Mouse (Mus musculus) limb, embryonic 14.5 days (tissue): ENCODE results near the gene Itgb6. TPM values are rescaled to one million over a fixed set of nuclear protein-coding genes. Genes with fewer than 3 reads are reported as not detected.

Source experiments
- ATAC-seq: fragments of 200-750 bp; cut with Nextera tagmentation; 2 replicates; pipeline ENCODE4 v1.8.0; 2017; ENCODE audit warnings: low read depth, moderate number of reproducible peaks, moderate TSS enrichment; ENCODE audit not compliant: low FRiP score
- DNase-seq: peaks from one replicate; pipeline ENCODE4 v3.0.0-alpha.2; 2015; ENCODE audit warnings: low spot score
- H3K27ac ChIP-seq: fragments of 300-500 bp; sonication (generic); replicated peaks from 2 replicates; pipeline ENCODE4 v1.5.1; 2014; ENCODE audit warnings: low read depth, mild to moderate bottlenecking, low read length, moderate library complexity, mixed read lengths
- H3K27me3 ChIP-seq: fragments of 300-500 bp; sonication (generic); 2 replicates; pipeline ENCODE4 v1.6.1; 2014; ENCODE audit warnings: low read length, mixed read lengths; ENCODE audit not compliant: control insufficient read depth, insufficient read depth
- H3K36me3 ChIP-seq: fragments of 300-500 bp; sonication (generic); 2 replicates; pipeline ENCODE4 v1.6.1; 2014; ENCODE audit warnings: mild to moderate bottlenecking, low read length, moderate library complexity, mixed read lengths; ENCODE audit not compliant: control insufficient read depth, insufficient read depth
- H3K4me1 ChIP-seq: fragments of 300-500 bp; sonication (generic); 2 replicates; pipeline ENCODE4 v1.6.1; 2014; ENCODE audit warnings: antibody characterized with exemption, low read length, mixed read lengths; ENCODE audit not compliant: control insufficient read depth, insufficient read depth
- H3K4me2 ChIP-seq: fragments of 300-500 bp; sonication (generic); replicated peaks from 2 replicates; pipeline ENCODE4 v1.6.1; 2014; ENCODE audit warnings: low read depth, mild to moderate bottlenecking, low read length, moderate library complexity; ENCODE audit not compliant: severe bottlenecking
- H3K4me3 ChIP-seq: fragments of 300-500 bp; sonication (generic); replicated peaks from 2 replicates; pipeline ENCODE4 v1.5.1; 2014; ENCODE audit warnings: low read length
- H3K9ac ChIP-seq: fragments of 300-500 bp; sonication (generic); 2 replicates; pipeline ENCODE4 v1.6.1; 2014; ENCODE audit warnings: mild to moderate bottlenecking, low read depth, low read length, moderate library complexity; ENCODE audit not compliant: severe bottlenecking
- H3K9me3 ChIP-seq: fragments of 300-500 bp; sonication (generic); 2 replicates; pipeline ENCODE4 v1.6.1; 2016; ENCODE audit warnings: low read length; ENCODE audit not compliant: control insufficient read depth
- POLR2A ChIP-seq: fragments of 200-500 bp; IDR thresholded peaks from 2 replicates; pipeline ENCODE4 v1.8.0; 2012; ENCODE audit warnings: inconsistent platforms, mild to moderate bottlenecking, moderate library complexity, borderline replicate concordance; ENCODE audit not compliant: insufficient read depth, insufficient read length; ENCODE audit errors: extremely low read depth
- WGBS: fragments of 180-500 bp; shearing (Covaris S2); extraction: QIAGEN DNeasy Blood & Tissue Kit; methylation state at CpG from one replicate; pipeline ENCODE4 v1.1.7; 2014; 5-methylcytosine and 5-hydroxymethylcytosine counted together
- polyA plus RNA-seq, 2 experiments: library from polyadenylated mRNA; depleted of rRNA in 1 of 2; stranded (reverse) in 1 of 2; unstranded in 1 of 2; fragments of >200 nt; fragmentation: Nextera tagmentation in 1 of 2; extraction: Ambion mirVana in 1 of 2; gene quantifications; 2 replicates each; pipeline versions ENCODE4 v1.2.1 to v1.2.3; 2012 to 2014

Gene Itgb6
- polyA plus RNA-seq, 2 experiments = 2.6 to 3.3 TPM

DNA sequence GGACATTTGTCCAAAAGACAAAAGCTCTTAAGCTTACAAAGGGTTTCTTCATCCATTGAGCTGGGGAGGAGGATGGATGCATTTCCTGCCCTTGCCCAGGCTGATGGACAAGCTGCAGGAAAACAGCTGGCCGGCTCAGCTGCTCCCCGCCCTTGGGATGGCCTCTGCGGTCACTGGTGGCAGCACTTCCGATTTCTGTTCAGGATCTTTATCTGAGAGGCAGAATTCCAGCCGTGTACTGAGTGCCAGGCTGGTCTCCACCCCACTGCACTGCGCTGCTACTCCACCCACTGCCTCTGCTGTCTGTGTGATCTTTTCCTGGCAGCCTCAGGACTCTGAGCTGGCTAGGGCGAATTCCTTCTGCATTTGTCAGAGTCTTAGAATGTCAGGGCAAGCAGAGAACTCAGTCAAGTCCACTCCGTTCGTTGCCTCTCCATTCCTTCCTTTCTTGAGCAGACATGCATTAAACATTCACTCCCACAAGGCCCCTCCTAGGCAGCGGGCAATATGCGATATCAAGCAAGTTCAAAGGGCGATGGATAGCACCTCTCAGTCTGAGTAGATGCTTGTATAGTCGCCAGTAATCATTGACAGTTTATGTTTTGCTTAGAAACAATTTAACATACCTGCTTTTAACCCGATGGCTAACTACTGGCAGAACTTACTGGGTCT is 33.4 kb downstream of the Itgb6 start:
- WGBS = 52% methylated on average over 14 of the region's 14 CpGs
- ATAC-seq (peak; percentile 83), DNase-seq (peak; percentile 73)
- H3K9ac ChIP-seq = no peak overlapping the region
- H3K9me3 ChIP-seq = no peaks in the 10 kb centered on the region
- no peaks in the 10 kb centered on the region for H3K36me3 ChIP-seq
- no peak overlapping the region for H3K4me2 ChIP-seq
- 0 out of 2 replicates have a peak, but pooled peaks cover 3% of the 10 kb centered on the region for H3K4me1 ChIP-seq
- H3K4me3 ChIP-seq = no peak overlapping the region
- no peak overlapping the region for H3K27ac ChIP-seq
- no peak for TF ChIP-seq POLR2A
- H3K27me3 ChIP-seq = no peaks in the 10 kb centered on the region

DNA sequence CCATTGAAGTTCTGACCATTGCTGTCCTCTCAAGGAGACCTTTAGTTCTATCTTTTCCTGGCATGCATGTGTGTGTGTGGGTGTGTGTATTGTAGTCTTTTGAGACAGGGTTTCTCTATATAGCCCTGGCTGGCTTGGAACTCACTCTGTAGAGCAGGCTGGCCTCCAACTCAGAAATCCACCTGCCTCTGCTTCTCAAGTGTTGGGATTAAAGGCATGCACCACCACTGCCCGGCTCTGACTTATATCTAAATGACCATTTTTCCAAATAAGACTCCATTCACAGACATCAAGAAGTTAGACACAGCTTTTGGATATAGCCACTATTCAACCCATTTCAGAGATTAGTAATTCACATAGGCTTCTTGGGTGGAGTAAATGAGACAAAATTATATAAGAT is 34.3 kb downstream of the Itgb6 start:
- DNase-seq (no peak), ATAC-seq (no peak)
- Histone ChIP-seq H3K9ac (no peak overlapping the region), H3K4me3 (no peak overlapping the region), H3K4me2 (no peak overlapping the region), H3K27ac (no peak overlapping the region), H3K9me3 (no peaks in the 10 kb centered on the region), H3K4me1 (no peaks in the 10 kb centered on the region), H3K27me3 (no peaks in the 10 kb centered on the region), H3K36me3 (no peaks in the 10 kb centered on the region)
- no peak for TF ChIP-seq POLR2A
- 92% methylated on average over 1 of the region's 1 CpGs for WGBS

DNA sequence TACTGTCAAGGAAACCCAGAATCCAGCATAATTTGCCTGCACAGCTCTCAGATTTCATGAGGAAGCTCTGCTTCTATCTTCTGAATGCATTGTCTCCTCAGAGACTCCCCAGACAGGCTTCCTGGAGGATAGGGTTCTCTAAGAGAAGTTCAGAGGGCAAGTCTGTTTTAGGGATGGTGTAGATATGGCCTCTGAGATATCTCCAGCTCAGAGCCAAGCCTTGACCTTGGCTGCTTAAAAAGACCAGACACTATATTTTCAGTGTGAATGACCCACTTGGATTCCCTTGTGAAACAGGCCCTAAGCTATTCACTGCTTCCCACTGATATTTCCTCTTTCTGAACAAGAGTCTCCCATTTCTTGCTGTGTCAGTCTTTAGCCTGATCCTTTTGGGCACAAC is 36.5 kb downstream of the Itgb6 start:
- Histone ChIP-seq H3K9ac (no peak overlapping the region), H3K4me2 (no peak overlapping the region), H3K4me1 (no peaks in the 10 kb centered on the region), H3K27me3 (no peaks in the 10 kb centered on the region), H3K36me3 (no peaks in the 10 kb centered on the region), H3K9me3 (no peaks in the 10 kb centered on the region), H3K27ac (no peak overlapping the region), H3K4me3 (no peak overlapping the region)
- no peak for DNase-seq
- no peak for TF ChIP-seq POLR2A
- ATAC-seq = no peak

- WGBS = 64% methylated on average over 3 of the region's 3 CpGs
Observed at GRCm38 (mm10) chr2:60684168-60684567, 38.3 kb downstream of the Itgb6 start.

GRCm38 (mm10) chr2:60682554-60682953 is 39.9 kb downstream of the Itgb6 start:
- Histone ChIP-seq H3K27me3 (no peaks in the 10 kb centered on the region), H3K9me3 (no peaks in the 10 kb centered on the region), H3K4me3 (no peak overlapping the region), H3K4me2 (no peak overlapping the region), H3K4me1 (no peaks in the 10 kb centered on the region), H3K27ac (no peak overlapping the region), H3K36me3 (no peaks in the 10 kb centered on the region), H3K9ac (no peak overlapping the region)
- TF ChIP-seq POLR2A = no peak
- 80% methylated on average over 2 of the region's 2 CpGs for WGBS
- no peak for ATAC-seq
- DNase-seq = no peak

More at GRCm38 (mm10) chr2:60684168-60684567, 38.3 kb downstream of the Itgb6 start:
- H3K9ac ChIP-seq = no peak overlapping the region
- no peak overlapping the region for H3K27ac ChIP-seq
- H3K4me2 ChIP-seq = no peak overlapping the region
- ATAC-seq (no peak), DNase-seq (no peak)
- H3K27me3 ChIP-seq = no peaks in the 10 kb centered on the region
- no peaks in the 10 kb centered on the region for H3K4me1 ChIP-seq
- no peak for TF ChIP-seq POLR2A
- no peaks in the 10 kb centered on the region for H3K9me3 ChIP-seq
- H3K36me3 ChIP-seq = no peaks in the 10 kb centered on the region
- H3K4me3 ChIP-seq = no peak overlapping the region
